ENCODE assay signal across 8 mouse cellular contexts in genomic region chr5:103910748-103911409, GRCm38 (mm10). TPM values are rescaled to one million over a fixed set of nuclear protein-coding genes. Genes with fewer than 3 reads are reported as not detected.
DNase-seq lines count a peak whose midpoint lies in the region; ATAC-seq and TF ChIP-seq lines count a peak whose summit lies in the region.

Gene Klhl8, minus strand, starts transcription at chr5:103911259.

- no peak for TF ChIP-seq CTCF in intestine, postnatal 0 days (IDR thresholded peaks at IDR 0.05; ENCODE audit: low read depth)

- no peaks in the 10 kb centered on the region for H3K27me3 ChIP-seq in intestine, postnatal 0 days (replicated peaks; ENCODE audit: control insufficient read depth, insufficient read depth, low read length)
- H3K27me3 ChIP-seq in midbrain, embryonic 10.5 days (ENCODE audit: low read depth, poor library complexity, severe bottlenecking), result peaks cover 17% of the 10 kb centered on the region

- H3K36me3 ChIP-seq in intestine, postnatal 0 days (ENCODE audit: control insufficient read depth, insufficient read depth), result no peaks in the 10 kb centered on the region
- no peaks in the 10 kb centered on the region for H3K36me3 ChIP-seq in midbrain, embryonic 10.5 days

- WGBS in intestine, postnatal 0 days, result under 1% methylated on average over 68 of the region's 86 CpGs
- WGBS in midbrain, embryonic 10.5 days, result under 1% methylated on average over 86 of the region's 86 CpGs

- no peaks in the 10 kb centered on the region for H3K9me3 ChIP-seq in intestine, postnatal 0 days (ENCODE audit: control insufficient read depth)
- H3K9me3 ChIP-seq in midbrain, embryonic 10.5 days (replicated peaks), result no peaks in the 10 kb centered on the region

- H3K27ac ChIP-seq in intestine, postnatal 0 days (ENCODE audit: low read depth, low read length), result no peak within 1 kb of the TSS
- peak within 1 kb of the TSS; percentile 92 for H3K27ac ChIP-seq in midbrain, embryonic 10.5 days (replicated peaks)

- H3K9ac ChIP-seq in intestine, postnatal 0 days (ENCODE audit: low read depth, low read length), result peak within 1 kb of the TSS; percentile 84

- ATAC-seq in intestine, postnatal 0 days, result peak; percentile 98

- peak within 1 kb of the TSS; percentile 88 for H3K4me3 ChIP-seq in intestine, postnatal 0 days (ENCODE audit: low read depth, low read length)
- peak within 1 kb of the TSS; percentile 90 for H3K4me3 ChIP-seq in midbrain, embryonic 10.5 days

- DNase-seq in adrenal gland, postnatal 10 days, result peak; percentile 92
- DNase-seq in embryo, embryonic 9.5 days (ENCODE audit: extremely low spot score), result peak; percentile 87
- DNase-seq in gastrocnemius, postnatal 4 days (ENCODE audit: low spot score in 2 of 2), result peak; percentile 74 to 87
- DNase-seq in left cerebral cortex, postnatal 36 days (ENCODE audit: low spot score in 2 of 2), result peak; percentile 82 to 87
- DNase-seq in midbrain, embryonic 10.5 days (ENCODE audit: low spot score), result peak; percentile 87
- peak; percentile 82 for DNase-seq in right cerebral cortex, postnatal 36 days (ENCODE audit: low spot score in 2 of 2)
- peak; percentile 76 to 81 for DNase-seq in urinary bladder, postnatal 4 days (ENCODE audit: low spot score in 2 of 2)

- peak within 1 kb of the TSS; percentile 96 for H3K4me2 ChIP-seq in intestine, postnatal 0 days (replicated peaks; ENCODE audit: low read depth)

- H3K4me1 ChIP-seq in intestine, postnatal 0 days (replicated peaks; ENCODE audit: control insufficient read depth, insufficient read depth, low read length), result no peaks in the 10 kb centered on the region
- H3K4me1 ChIP-seq in midbrain, embryonic 10.5 days, result peaks cover 16% of the 10 kb centered on the region

- intact Hi-C loops in left cerebral cortex, postnatal 36 days (cut with DNase I), result no loop called here

RNA-seq across cellular contexts. Expression of gene Klhl8, which starts in this region (rescaled TPM):
- 10 to 100 TPM; 12.0 to 15.7 TPM for total RNA-seq in adrenal gland, postnatal 10 days (2021)
- total RNA-seq in gastrocnemius, postnatal 4 days (2021), result 10 to 100 TPM; 19.6 to 19.9 TPM
- polyA plus RNA-seq in intestine, postnatal 0 days (2015; fragmentation: Nextera tagmentation; extraction: Ambion mirVana), result 4.3 and 4.6 TPM in 2 replicates
- 10 to 100 TPM; 33.0 to 34.4 TPM for total RNA-seq in left cerebral cortex, postnatal 36 days (2021)
- 11.5 TPM in 2 replicates for polyA plus RNA-seq in midbrain, embryonic 10.5 days (2016; fragmentation: Nextera tagmentation; extraction: Ambion mirVana)
